Mouse (Mus musculus) kidney, embryonic 16.5 days (tissue): ENCODE measurements at regions not wholly inside any gene's neighbourhood (a gene's known extent, or its start where the extent isn't known, plus 50 kb on each side); places are given as distances from the start of the nearest gene placed in this dataset.
A peak's percentile ranks its signal among the peaks of the same experiment; 100 is the strongest.

Experiments used
- ATAC-seq: fragments of 200-750 bp; cut with Nextera tagmentation; 2 replicates; pipeline ENCODE4 v1.8.0; 2017; ENCODE audit warnings: moderate TSS enrichment; ENCODE audit not compliant: low FRiP score, low TSS enrichment
- H3K27ac ChIP-seq: fragments of 300-500 bp; sonication (generic); 2 replicates; pipeline ENCODE4 v1.5.1; 2014; ENCODE audit warnings: low read length
- H3K27me3 ChIP-seq: fragments of 300-500 bp; sonication (generic); 2 replicates; pipeline ENCODE4 v1.6.1; 2014; ENCODE audit warnings: low read length, control low read depth, mixed read lengths; ENCODE audit not compliant: insufficient read depth
- H3K36me3 ChIP-seq: fragments of 300-500 bp; sonication (generic); 2 replicates; pipeline ENCODE4 v1.6.1; 2014; ENCODE audit warnings: low read length, control low read depth, mixed read lengths; ENCODE audit not compliant: insufficient read depth
- H3K4me1 ChIP-seq: fragments of 300-500 bp; sonication (generic); 2 replicates; pipeline ENCODE4 v1.6.1; 2014; ENCODE audit warnings: low read length, control low read depth, mixed read lengths; ENCODE audit not compliant: insufficient read depth
- H3K4me2 ChIP-seq: fragments of 300-500 bp; sonication (generic); replicated peaks from 2 replicates; pipeline ENCODE4 v1.6.1; 2014; ENCODE audit warnings: low read depth, low read length
- H3K4me3 ChIP-seq: fragments of 300-500 bp; sonication (generic); 2 replicates; pipeline ENCODE4 v1.5.1; 2014; ENCODE audit warnings: mild to moderate bottlenecking, low read length
- H3K9ac ChIP-seq: fragments of 300-500 bp; sonication (generic); replicated peaks from 2 replicates; pipeline ENCODE4 v1.6.1; 2014; ENCODE audit warnings: low read length
- H3K9me3 ChIP-seq: fragments of 300-500 bp; sonication (generic); 2 replicates; pipeline ENCODE4 v1.6.1; 2016; ENCODE audit warnings: low read length, control low read depth
- WGBS: fragments of 180-500 bp; shearing (Covaris S2); extraction: QIAGEN DNeasy Blood & Tissue Kit; methylation state at CpG from one replicate; pipeline ENCODE4 v1.1.7; 2014; 5-methylcytosine and 5-hydroxymethylcytosine counted together

- 51% methylated on average over 6 of the region's 6 CpGs for WGBS
- Histone ChIP-seq H3K27me3 (no peaks in the 10 kb centered on the region), H3K4me2 (no peak overlapping the region), H3K9me3 (no peaks in the 10 kb centered on the region), H3K27ac (no peak overlapping the region), H3K4me3 (no peak overlapping the region), H3K4me1 (no peaks in the 10 kb centered on the region), H3K9ac (no peak overlapping the region), H3K36me3 (no peaks in the 10 kb centered on the region)
- ATAC-seq: no peak
These were observed 62.9 kb upstream of the Gm2310 start for GRCm38 (mm10) chr15:8582676-8583075.

- no peaks in the 10 kb centered on the region for H3K9me3 ChIP-seq
- no peak for ATAC-seq
These were observed 61.6 kb upstream of the Gm2310 start for GRCm38 (mm10) chr15:8581146-8581913.

GRCm38 (mm10) chr15:8580077-8580476 lies 60.3 kb upstream of the Gm2310 start:
- Histone ChIP-seq H3K4me2 (no peak overlapping the region), H3K9ac (no peak overlapping the region), H3K4me3 (no peak overlapping the region), H3K27me3 (no peaks in the 10 kb centered on the region), H3K27ac (no peak overlapping the region), H3K36me3 (no peaks in the 10 kb centered on the region), H3K4me1 (no peaks in the 10 kb centered on the region), H3K9me3 (no peaks in the 10 kb centered on the region)
- no peak for ATAC-seq

More at GRCm38 (mm10) chr15:8581146-8581913, 61.6 kb upstream of the Gm2310 start:
- 51% methylated on average over 8 of the region's 8 CpGs for WGBS
- Histone ChIP-seq H3K4me2 (no peak overlapping the region), H3K27me3 (no peaks in the 10 kb centered on the region), H3K9ac (no peak overlapping the region), H3K4me1 (no peaks in the 10 kb centered on the region), H3K27ac (no peak overlapping the region), H3K4me3 (no peak overlapping the region), H3K36me3 (no peaks in the 10 kb centered on the region)

GRCm38 (mm10) chr15:8577480-8577881 lies 57.7 kb upstream of the Gm2310 start:
- Histone ChIP-seq H3K27ac (no peak overlapping the region), H3K4me2 (no peak overlapping the region), H3K36me3 (no peaks in the 10 kb centered on the region), H3K4me1 (no peaks in the 10 kb centered on the region), H3K9ac (no peak overlapping the region), H3K4me3 (no peak overlapping the region), H3K9me3 (no peaks in the 10 kb centered on the region), H3K27me3 (no peaks in the 10 kb centered on the region)
- ATAC-seq: no peak
- WGBS: 14% methylated on average over 3 of the region's 3 CpGs

- H3K4me3 ChIP-seq: no peak overlapping the region
- no peak overlapping the region for H3K9ac ChIP-seq
- ATAC-seq: no peak
- no peaks in the 10 kb centered on the region for H3K36me3 ChIP-seq
- H3K27ac ChIP-seq: no peak overlapping the region
- 70% methylated on average over 5 of the region's 5 CpGs for WGBS
- H3K27me3 ChIP-seq: no peaks in the 10 kb centered on the region
- no peak overlapping the region for H3K4me2 ChIP-seq
- H3K4me1 ChIP-seq: no peaks in the 10 kb centered on the region
- no peaks in the 10 kb centered on the region for H3K9me3 ChIP-seq
These were observed 57.2 kb upstream of the Gm2310 start for GRCm38 (mm10) chr15:8576975-8577374.

- Histone ChIP-seq H3K4me3 (peak overlapping the region; percentile 48), H3K9me3 (no peaks in the 10 kb centered on the region), H3K27me3 (no peaks in the 10 kb centered on the region), H3K36me3 (no peaks in the 10 kb centered on the region), H3K27ac (peak overlapping the region; percentile 62), H3K4me1 (peaks cover 11% of the 10 kb centered on the region; the same call in 1 of the 2 replicates), H3K4me2 (peak overlapping the region; percentile 88), H3K9ac (peak overlapping the region; percentile 59)
- 2% methylated on average over 11 of the region's 11 CpGs for WGBS
- ATAC-seq: peak; percentile 50
These were observed 49.9 kb upstream of the Gm2310 start for GRCm38 (mm10) chr15:8569617-8570016.
